Mouse (Mus musculus): Measurements from ENCODE around the gene Trp53i13.

- TF ChIP-seq GATA1 (IDR thresholded peaks at IDR 0.05; ENCODE audit: low read length) (no peak), TAL1 (IDR thresholded peaks at IDR 0.05; ENCODE audit: low read length) (no peak)
Measured at GRCm38 (mm10) chr11:77498261-77499139, 17.3 kb downstream of the Trp53i13 start.

Measured in erythroblast, embryonic 14.5 days (primary cell).